Mouse (Mus musculus): ENCODE measurements around the gene Adprhl1. TPM values are rescaled to one million over a fixed set of nuclear protein-coding genes. Genes with fewer than 3 reads are reported as not detected.

The Adprhl1 gene
- polyA plus RNA-seq, 1 experiment from 2014 or later = not detected

- no peaks in the 10 kb centered on the region for H3K27me3 ChIP-seq
- no peak overlapping the region for H3K4me3 ChIP-seq
- no peaks in the 10 kb centered on the region for H3K9me3 ChIP-seq (replicated peaks)
- H3K4me1 ChIP-seq = no peaks in the 10 kb centered on the region; the same call in 1 of the 2 replicates
- no peak for ATAC-seq
- WGBS = 85% methylated on average over 13 of the region's 13 CpGs
- no peak overlapping the region for H3K27ac ChIP-seq
- no peak overlapping the region for H3K4me2 ChIP-seq
- peaks cover 45% of the 10 kb centered on the region for H3K36me3 ChIP-seq (ENCODE audit: poor library complexity, severe bottlenecking)
- H3K9ac ChIP-seq = no peak overlapping the region
These were observed 65.9 kb downstream of the Adprhl1 start for GRCm38 (mm10) chr8:13188052-13188555.

- no peak for ATAC-seq
- Histone ChIP-seq H3K4me2 (no peak overlapping the region), H3K27me3 (no peaks in the 10 kb centered on the region), H3K4me1 (no peaks in the 10 kb centered on the region; the same call in 1 of the 2 replicates), H3K27ac (no peak overlapping the region), H3K36me3 (ENCODE audit: poor library complexity, severe bottlenecking) (peaks cover 45% of the 10 kb centered on the region), H3K9me3 (replicated peaks) (no peaks in the 10 kb centered on the region), H3K9ac (no peak overlapping the region), H3K4me3 (no peak overlapping the region)
- WGBS = 59% methylated on average over 7 of the region's 7 CpGs
These were observed 66.3 kb downstream of the Adprhl1 start for GRCm38 (mm10) chr8:13187638-13188037.

GRCm38 (mm10) chr8:13187229-13187628 is 66.7 kb downstream of the Adprhl1 start:
- 87% methylated on average over 9 of the region's 9 CpGs for WGBS
- no peaks in the 10 kb centered on the region for H3K27me3 ChIP-seq
- peaks cover 43% of the 10 kb centered on the region for H3K36me3 ChIP-seq (ENCODE audit: poor library complexity, severe bottlenecking)
- H3K4me3 ChIP-seq = no peak overlapping the region
- no peaks in the 10 kb centered on the region; the same call in 1 of the 2 replicates for H3K4me1 ChIP-seq
- ATAC-seq = no peak
- no peak overlapping the region for H3K27ac ChIP-seq
- no peak overlapping the region for H3K9ac ChIP-seq
- no peak overlapping the region for H3K4me2 ChIP-seq
- H3K9me3 ChIP-seq (replicated peaks) = no peaks in the 10 kb centered on the region

- Histone ChIP-seq H3K4me3 (no peak overlapping the region), H3K4me2 (no peak overlapping the region), H3K27me3 (no peaks in the 10 kb centered on the region), H3K36me3 (ENCODE audit: poor library complexity, severe bottlenecking) (peaks cover 41% of the 10 kb centered on the region), H3K27ac (no peak overlapping the region), H3K4me1 (no peaks in the 10 kb centered on the region; the same call in 1 of the 2 replicates), H3K9ac (no peak overlapping the region), H3K9me3 (replicated peaks) (no peaks in the 10 kb centered on the region)
- ATAC-seq = no peak
- WGBS = 90% methylated on average over 8 of the region's 8 CpGs
These were observed 67.1 kb downstream of the Adprhl1 start for GRCm38 (mm10) chr8:13186819-13187218.

GRCm38 (mm10) chr8:13181691-13181976 is 72.3 kb downstream of the Adprhl1 start:
- H3K27ac ChIP-seq = no peak overlapping the region
- H3K4me3 ChIP-seq = no peak overlapping the region
- no peaks in the 10 kb centered on the region for H3K27me3 ChIP-seq
- H3K9me3 ChIP-seq (replicated peaks) = no peaks in the 10 kb centered on the region
- no peak for ATAC-seq
- H3K4me2 ChIP-seq = no peak overlapping the region
- no peaks in the 10 kb centered on the region for H3K4me1 ChIP-seq
- WGBS = 52% methylated on average over 2 of the region's 2 CpGs
- H3K9ac ChIP-seq = no peak overlapping the region
- H3K36me3 ChIP-seq (ENCODE audit: poor library complexity, severe bottlenecking) = peaks cover 44% of the 10 kb centered on the region

GRCm38 (mm10) chr8:13180911-13181690 is 72.9 kb downstream of the Adprhl1 start:
- H3K9ac ChIP-seq = no peak overlapping the region
- 88% methylated on average over 18 of the region's 18 CpGs for WGBS
- no peak overlapping the region; the same call in 1 of the 2 replicates for H3K27ac ChIP-seq
- H3K4me3 ChIP-seq = no peak overlapping the region
- H3K27me3 ChIP-seq = no peaks in the 10 kb centered on the region
- no peaks in the 10 kb centered on the region for H3K9me3 ChIP-seq (replicated peaks)
- no peaks in the 10 kb centered on the region for H3K4me1 ChIP-seq
- no peak overlapping the region for H3K4me2 ChIP-seq
- peaks cover 49% of the 10 kb centered on the region for H3K36me3 ChIP-seq (ENCODE audit: poor library complexity, severe bottlenecking)
- ATAC-seq = no peak

GRCm38 (mm10) chr8:13180408-13180807 is 73.6 kb downstream of the Adprhl1 start:
- Histone ChIP-seq H3K9ac (no peak overlapping the region), H3K27ac (no peak overlapping the region), H3K27me3 (no peaks in the 10 kb centered on the region), H3K9me3 (replicated peaks) (no peaks in the 10 kb centered on the region), H3K4me2 (no peak overlapping the region), H3K36me3 (ENCODE audit: poor library complexity, severe bottlenecking) (peaks cover 50% of the 10 kb centered on the region), H3K4me3 (no peak overlapping the region), H3K4me1 (no peaks in the 10 kb centered on the region)
- 87% methylated on average over 9 of the region's 9 CpGs for WGBS
- no peak for ATAC-seq

- peaks cover 51% of the 10 kb centered on the region for H3K36me3 ChIP-seq (ENCODE audit: poor library complexity, severe bottlenecking)
- no peaks in the 10 kb centered on the region for H3K27me3 ChIP-seq
- no peak overlapping the region for H3K4me3 ChIP-seq
- H3K9ac ChIP-seq = no peak overlapping the region
- no peak overlapping the region for H3K27ac ChIP-seq
- 77% methylated on average over 7 of the region's 7 CpGs for WGBS
- H3K4me1 ChIP-seq = no peaks in the 10 kb centered on the region
- ATAC-seq = no peak
- no peak overlapping the region for H3K4me2 ChIP-seq
- H3K9me3 ChIP-seq (replicated peaks) = no peaks in the 10 kb centered on the region
These were observed 74.0 kb downstream of the Adprhl1 start for GRCm38 (mm10) chr8:13179948-13180347.

GRCm38 (mm10) chr8:13179482-13179881 is 74.5 kb downstream of the Adprhl1 start:
- 79% methylated on average over 6 of the region's 6 CpGs for WGBS
- Histone ChIP-seq H3K4me1 (no peaks in the 10 kb centered on the region), H3K9me3 (replicated peaks) (no peaks in the 10 kb centered on the region), H3K9ac (no peak overlapping the region; the same call in 1 of the 2 replicates), H3K4me2 (no peak overlapping the region), H3K4me3 (no peak overlapping the region), H3K27ac (no peak overlapping the region), H3K36me3 (ENCODE audit: poor library complexity, severe bottlenecking) (peaks cover 49% of the 10 kb centered on the region), H3K27me3 (no peaks in the 10 kb centered on the region)
- no peak for ATAC-seq

GRCm38 (mm10) chr8:13178137-13178536 is 75.8 kb downstream of the Adprhl1 start:
- peaks cover 58% of the 10 kb centered on the region for H3K36me3 ChIP-seq (ENCODE audit: poor library complexity, severe bottlenecking)
- no peak overlapping the region for H3K27ac ChIP-seq
- no peaks in the 10 kb centered on the region for H3K4me1 ChIP-seq
- H3K4me2 ChIP-seq = no peak overlapping the region
- H3K9me3 ChIP-seq (replicated peaks) = no peaks in the 10 kb centered on the region
- WGBS = 95% methylated on average over 5 of the region's 5 CpGs
- no peaks in the 10 kb centered on the region for H3K27me3 ChIP-seq
- ATAC-seq = no peak
- H3K9ac ChIP-seq = no peak overlapping the region
- no peak overlapping the region for H3K4me3 ChIP-seq

- no peaks in the 10 kb centered on the region for H3K9me3 ChIP-seq (replicated peaks)
- H3K4me1 ChIP-seq = no peaks in the 10 kb centered on the region
- no peaks in the 10 kb centered on the region for H3K27me3 ChIP-seq
- H3K36me3 ChIP-seq (ENCODE audit: poor library complexity, severe bottlenecking) = peaks cover 66% of the 10 kb centered on the region
- WGBS = 92% methylated on average over 7 of the region's 7 CpGs
- H3K4me2 ChIP-seq = no peak overlapping the region
- no peak overlapping the region for H3K27ac ChIP-seq
- no peak overlapping the region for H3K4me3 ChIP-seq
- H3K9ac ChIP-seq = no peak overlapping the region
- no peak for ATAC-seq
These were observed 76.6 kb downstream of the Adprhl1 start for GRCm38 (mm10) chr8:13177173-13177852.

GRCm38 (mm10) chr8:13175650-13176049 is 78.3 kb downstream of the Adprhl1 start:
- no peaks in the 10 kb centered on the region for H3K9me3 ChIP-seq (replicated peaks)
- peaks cover 83% of the 10 kb centered on the region for H3K36me3 ChIP-seq (ENCODE audit: poor library complexity, severe bottlenecking)
- no peak for ATAC-seq

More at GRCm38 (mm10) chr8:13175650-13176049, 78.3 kb downstream of the Adprhl1 start:
- H3K4me2 ChIP-seq = no peak overlapping the region
- H3K27ac ChIP-seq = no peak overlapping the region
- H3K4me1 ChIP-seq = no peaks in the 10 kb centered on the region
- WGBS = 85% methylated on average over 1 of the region's 1 CpGs
- no peaks in the 10 kb centered on the region for H3K27me3 ChIP-seq
- H3K9ac ChIP-seq = no peak overlapping the region
- H3K4me3 ChIP-seq = no peak overlapping the region

Measured in forebrain, embryonic 13.5 days (tissue).